Mouse (Mus musculus) brain, embryonic 14.5 days (tissue): Measurements from ENCODE around the gene 9130409I23Rik. TPM values are rescaled to one million over a fixed set of nuclear protein-coding genes. Genes with fewer than 3 reads are reported as not detected.
A peak's percentile ranks its signal among the peaks of the same experiment; 100 is the strongest.
"Not testable (repeated sequence)": the region's sequence is repeated elsewhere in the genome, so short reads cannot be mapped to it uniquely, and the experiment has no call there.

ENCODE experiments used
- DNase-seq: peaks from one replicate; pipeline ENCODE4 v3.0.0-alpha.2; 2011; ENCODE audit warnings: low read depth
- CTCF ChIP-seq: fragments of 200-500 bp; IDR thresholded peaks from 2 replicates; pipeline ENCODE4 v1.5.1; 2012; ENCODE audit warnings: inconsistent platforms, mild to moderate bottlenecking, moderate library complexity, borderline replicate concordance; ENCODE audit not compliant: insufficient read depth, insufficient read length; ENCODE audit errors: extremely low read depth
- POLR2A ChIP-seq: fragments of 200-500 bp; IDR thresholded peaks from 2 replicates; pipeline ENCODE4 v1.6.1; 2012; ENCODE audit warnings: mild to moderate bottlenecking, inconsistent platforms, borderline replicate concordance; ENCODE audit not compliant: poor library complexity, insufficient read depth, insufficient read length, severe bottlenecking; ENCODE audit errors: extremely low read depth
- polyA plus RNA-seq: library from polyadenylated mRNA; depleted of rRNA; stranded (reverse); fragments of >200 nt; gene quantifications from 2 replicates; pipeline ENCODE4 v1.2.3, GENCODE M21; 2012

9130409I23Rik gene
- polyA plus RNA-seq, 1 experiment: not detected

- no peak for TF ChIP-seq CTCF
- TF ChIP-seq POLR2A: no peak
- DNase-seq: no peak
Observed at GRCm38 (mm10) chr1:181014731-181015500, 36.1 kb upstream of the 9130409I23Rik start.

- DNase-seq: peak; percentile 52
- TF ChIP-seq CTCF: no peak
- no peak for TF ChIP-seq POLR2A
Observed at GRCm38 (mm10) chr1:181015558-181015957, 35.5 kb upstream of the 9130409I23Rik start.

GRCm38 (mm10) chr1:181016045-181016444, 35.0 kb upstream of the 9130409I23Rik start:
- TF ChIP-seq CTCF: no peak
- TF ChIP-seq POLR2A: no peak
- DNase-seq: no peak

GRCm38 (mm10) chr1:181016532-181017131, 34.4 kb upstream of the 9130409I23Rik start:
- no peak for TF ChIP-seq CTCF
- no peak for TF ChIP-seq POLR2A
- peak; percentile 77 for DNase-seq

- TF ChIP-seq POLR2A (no peak), CTCF (no peak)
- peak; percentile 83 for DNase-seq
Observed at GRCm38 (mm10) chr1:181017212-181017711, 33.8 kb upstream of the 9130409I23Rik start.

- TF ChIP-seq POLR2A (no peak), CTCF (no peak)
- no peak for DNase-seq
Observed at GRCm38 (mm10) chr1:181017890-181018420, 33.1 kb upstream of the 9130409I23Rik start.

- TF ChIP-seq CTCF (no peak), POLR2A (no peak)
- DNase-seq: no peak
Observed at GRCm38 (mm10) chr1:181020756-181021487, 30.1 kb upstream of the 9130409I23Rik start, which contains the start of gene Ephx1. TSS of gene Ephx1 (minus strand) at chr1:181020904.

- TF ChIP-seq POLR2A: no peak
Observed at GRCm38 (mm10) chr1:181021488-181021865, 29.6 kb upstream of the 9130409I23Rik start.

GRCm38 (mm10) chr1:181022265-181022664, 28.8 kb upstream of the 9130409I23Rik start:
- TF ChIP-seq CTCF: peak; percentile 33; the same call in 1 of the 2 replicates
- no peak for TF ChIP-seq POLR2A
- DNase-seq: peak; percentile 50

More at GRCm38 (mm10) chr1:181021488-181021865, 29.6 kb upstream of the 9130409I23Rik start:
- DNase-seq: no peak

- not testable (repeated sequence) for DNase-seq
Observed at GRCm38 (mm10) chr1:181035015-181035778, 15.8 kb upstream of the 9130409I23Rik start.
